Mouse (Mus musculus) hindbrain, embryonic 11.5 days (tissue): ENCODE measurements around the gene Pds5a. TPM values are rescaled to one million over a fixed set of nuclear protein-coding genes. Genes with fewer than 3 reads are reported as not detected.
"Not testable (repeated sequence)": the region's sequence is repeated elsewhere in the genome, so short reads cannot be mapped to it uniquely, and the experiment has no call there.

Source experiments
- ATAC-seq: fragments of 200-750 bp; cut with Nextera tagmentation; 2 replicates; pipeline ENCODE4 v1.8.0; 2017; ENCODE audit warnings: mild to moderate bottlenecking, moderate TSS enrichment, moderate library complexity; ENCODE audit not compliant: low FRiP score
- DNase-seq: peaks from one replicate; pipeline ENCODE4 v3.0.0-alpha.2; 2015; ENCODE audit warnings: low spot score
- H3K27ac ChIP-seq: fragments of 300-500 bp; sonication (generic); 2 replicates; pipeline ENCODE4 v1.5.1; 2014; ENCODE audit warnings: mild to moderate bottlenecking, low read depth, low read length
- H3K27me3 ChIP-seq: fragments of 300-500 bp; sonication (generic); 2 replicates; pipeline ENCODE4 v1.6.1; 2014; ENCODE audit warnings: mild to moderate bottlenecking, low read length, moderate library complexity, mixed read lengths; ENCODE audit not compliant: control insufficient read depth, insufficient read depth
- H3K36me3 ChIP-seq: fragments of 300-500 bp; sonication (generic); 2 replicates; pipeline ENCODE4 v1.6.1; 2014; ENCODE audit warnings: mild to moderate bottlenecking, low read length, moderate library complexity, mixed read lengths; ENCODE audit not compliant: control insufficient read depth, insufficient read depth
- H3K4me1 ChIP-seq: fragments of 300-500 bp; sonication (generic); replicated peaks from 2 replicates; pipeline ENCODE4 v1.6.1; 2014; ENCODE audit warnings: low read length, mixed read lengths; ENCODE audit not compliant: control insufficient read depth, insufficient read depth
- H3K4me2 ChIP-seq: fragments of 300-500 bp; sonication (generic); replicated peaks from 2 replicates; pipeline ENCODE4 v1.6.1; 2014; ENCODE audit warnings: mild to moderate bottlenecking, low read depth, low read length
- H3K4me3 ChIP-seq: fragments of 300-500 bp; sonication (generic); 2 replicates; pipeline ENCODE4 v1.5.1; 2014; ENCODE audit warnings: low read depth, low read length
- H3K9ac ChIP-seq: fragments of 300-500 bp; sonication (generic); 2 replicates; pipeline ENCODE4 v1.6.1; 2014; ENCODE audit warnings: low read depth, low read length
- H3K9me3 ChIP-seq: fragments of 300-500 bp; sonication (generic); 2 replicates; pipeline ENCODE4 v1.6.1; 2016; ENCODE audit warnings: low read length; ENCODE audit not compliant: control insufficient read depth
- WGBS: fragments of 180-500 bp; shearing (Covaris S2); extraction: QIAGEN DNeasy Blood & Tissue Kit; methylation state at CpG from one replicate; pipeline ENCODE4 v1.1.7; 2014; 5-methylcytosine and 5-hydroxymethylcytosine counted together
- polyA plus RNA-seq: library from polyadenylated mRNA; unstranded; fragments of >200 nt; fragmentation: Nextera tagmentation; extraction: Ambion mirVana; gene quantifications from 2 replicates; pipeline ENCODE4 v1.2.1, GENCODE M21; 2014

The Pds5a gene
- polyA plus RNA-seq, 1 experiment from 2014 or later, result 114 TPM

GRCm38 (mm10) chr5:65700102-65700501 is 2.0 kb upstream of the Pds5a start:
- H3K27ac ChIP-seq, result no peak overlapping the region
- no peak overlapping the region for H3K9ac ChIP-seq
- H3K4me1 ChIP-seq, result no peaks in the 10 kb centered on the region; the same call in 1 of the 2 replicates
- no peak overlapping the region for H3K4me3 ChIP-seq
- H3K9me3 ChIP-seq, result no peaks in the 10 kb centered on the region
- no peak for DNase-seq
- WGBS, result 84% methylated on average over 5 of the region's 5 CpGs
- no peaks in the 10 kb centered on the region for H3K36me3 ChIP-seq
- H3K27me3 ChIP-seq, result no peaks in the 10 kb centered on the region
- ATAC-seq, result no peak
- H3K4me2 ChIP-seq, result no peak overlapping the region

- H3K9ac ChIP-seq, result no peak overlapping the region
Measured at GRCm38 (mm10) chr5:65699146-65699545, 1.1 kb upstream of the Pds5a start.

GRCm38 (mm10) chr5:65698759-65699136 is 675 bp upstream of the Pds5a start:
- Histone ChIP-seq H3K4me2 (peak overlapping the region; percentile 42), H3K27ac (peak overlapping the region; percentile 97), H3K4me3 (peak overlapping the region; percentile 98), H3K9me3 (no peaks in the 10 kb centered on the region), H3K4me1 (no peaks in the 10 kb centered on the region; the same call in 1 of the 2 replicates), H3K36me3 (no peaks in the 10 kb centered on the region), H3K9ac (peak overlapping the region; percentile 97), H3K27me3 (no peaks in the 10 kb centered on the region)
- DNase-seq, result no peak
- WGBS, result 25% methylated on average over 6 of the region's 6 CpGs
- no peak for ATAC-seq

More at GRCm38 (mm10) chr5:65699146-65699545, 1.1 kb upstream of the Pds5a start:
- no peak overlapping the region for H3K27ac ChIP-seq
- ATAC-seq (no peak), DNase-seq (no peak)
- 70% methylated on average over 10 of the region's 10 CpGs for WGBS
- H3K9me3 ChIP-seq, result no peaks in the 10 kb centered on the region
- H3K4me1 ChIP-seq, result no peaks in the 10 kb centered on the region; the same call in 1 of the 2 replicates
- H3K27me3 ChIP-seq, result no peaks in the 10 kb centered on the region
- no peaks in the 10 kb centered on the region for H3K36me3 ChIP-seq
- no peak overlapping the region for H3K4me2 ChIP-seq
- H3K4me3 ChIP-seq, result peak overlapping the region; percentile 98; the same call in 1 of the 2 replicates

- Histone ChIP-seq H3K27me3 (no peaks in the 10 kb centered on the region), H3K36me3 (no peaks in the 10 kb centered on the region; the same call in 1 of the 2 replicates), H3K4me1 (no peaks in the 10 kb centered on the region; the same call in 1 of the 2 replicates), H3K9me3 (no peaks in the 10 kb centered on the region), H3K4me2 (peak overlapping the region; percentile 70), H3K27ac (peak overlapping the region; percentile 97), H3K4me3 (peak overlapping the region; percentile 98), H3K9ac (peak overlapping the region; percentile 97)
- DNase-seq (no peak), ATAC-seq (peak; percentile 79)
- 3% methylated on average over 7 of the region's 49 CpGs for WGBS
Measured at GRCm38 (mm10) chr5:65697486-65697835, 612 bp downstream of the Pds5a start.

GRCm38 (mm10) chr5:65696821-65697485 is 1.1 kb downstream of the Pds5a start:
- Histone ChIP-seq H3K4me3 (peak overlapping the region; percentile 98), H3K9me3 (no peaks in the 10 kb centered on the region), H3K27ac (peak overlapping the region; percentile 97), H3K36me3 (no peaks in the 10 kb centered on the region; the same call in 1 of the 2 replicates), H3K9ac (peak overlapping the region; percentile 97), H3K4me1 (no peaks in the 10 kb centered on the region; the same call in 1 of the 2 replicates), H3K4me2 (peak overlapping the region; percentile 70), H3K27me3 (no peaks in the 10 kb centered on the region)
- WGBS, result under 1% methylated on average over 54 of the region's 58 CpGs
- ATAC-seq (peak; percentile 48), DNase-seq (peak; percentile 85)

- not testable (repeated sequence) for H3K4me1 ChIP-seq, H3K9me3 ChIP-seq, DNase-seq, H3K27ac ChIP-seq, H3K36me3 ChIP-seq, H3K9ac ChIP-seq, H3K4me2 ChIP-seq, H3K27me3 ChIP-seq, H3K4me3 ChIP-seq, ATAC-seq
- 94% methylated on average over 2 of the region's 3 CpGs for WGBS
Measured at GRCm38 (mm10) chr5:65694076-65694475, 4.0 kb downstream of the Pds5a start.

- Histone ChIP-seq H3K4me2 (no peak overlapping the region), H3K27ac (no peak overlapping the region), H3K4me3 (no peak overlapping the region), H3K9me3 (no peaks in the 10 kb centered on the region), H3K27me3 (no peaks in the 10 kb centered on the region), H3K36me3 (peaks cover 2% of the 10 kb centered on the region; the same call in 1 of the 2 replicates), H3K9ac (no peak overlapping the region), H3K4me1 (no peaks in the 10 kb centered on the region; the same call in 1 of the 2 replicates)
- DNase-seq (no peak), ATAC-seq (no peak)
Measured at GRCm38 (mm10) chr5:65693018-65693417, 5.1 kb downstream of the Pds5a start.

- Histone ChIP-seq H3K4me3 (no peak overlapping the region), H3K4me2 (no peak overlapping the region), H3K27ac (no peak overlapping the region), H3K9ac (no peak overlapping the region), H3K9me3 (no peaks in the 10 kb centered on the region), H3K27me3 (no peaks in the 10 kb centered on the region), H3K4me1 (no peaks in the 10 kb centered on the region), H3K36me3 (peaks cover 2% of the 10 kb centered on the region; the same call in 1 of the 2 replicates)
- ATAC-seq (no peak), DNase-seq (no peak)
- 95% methylated on average over 3 of the region's 3 CpGs for whole genome bisulfite sequencing
Measured at GRCm38 (mm10) chr5:65688806-65689205, 9.3 kb downstream of the Pds5a start.

DNA sequence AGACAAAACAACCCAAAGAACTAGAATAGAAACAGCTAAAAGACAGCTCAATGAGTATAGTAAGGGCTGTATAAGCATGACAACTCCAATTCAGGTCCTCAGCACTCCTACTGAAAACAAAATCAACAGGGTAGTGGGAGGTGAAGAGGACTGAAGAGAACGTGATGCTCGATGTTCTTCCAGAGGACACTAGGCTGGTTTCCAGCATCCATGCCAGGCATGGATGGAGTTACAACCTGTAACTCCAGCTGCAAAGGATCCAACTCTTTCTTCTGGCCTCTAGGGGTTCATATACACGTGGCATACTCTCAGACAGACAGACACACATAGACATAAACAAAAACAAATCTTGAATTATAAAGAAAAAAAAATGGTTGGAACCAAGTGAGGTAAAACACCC is 11.3 kb downstream of the Pds5a start:
- 78% methylated on average over 3 of the region's 3 CpGs for WGBS
- ATAC-seq (no peak), DNase-seq (no peak)
- no peaks in the 10 kb centered on the region for H3K9me3 ChIP-seq
- H3K4me3 ChIP-seq, result no peak overlapping the region
- H3K27me3 ChIP-seq, result no peaks in the 10 kb centered on the region
- no peak overlapping the region for H3K9ac ChIP-seq
- H3K27ac ChIP-seq, result no peak overlapping the region
- no peaks in the 10 kb centered on the region for H3K4me1 ChIP-seq
- 0 out of 2 replicates have a peak, but pooled peaks cover 2% of the 10 kb centered on the region for H3K36me3 ChIP-seq
- H3K4me2 ChIP-seq, result no peak overlapping the region
